ENCODE assay signal across 7 mouse cellular contexts in the genomic region with DNA sequence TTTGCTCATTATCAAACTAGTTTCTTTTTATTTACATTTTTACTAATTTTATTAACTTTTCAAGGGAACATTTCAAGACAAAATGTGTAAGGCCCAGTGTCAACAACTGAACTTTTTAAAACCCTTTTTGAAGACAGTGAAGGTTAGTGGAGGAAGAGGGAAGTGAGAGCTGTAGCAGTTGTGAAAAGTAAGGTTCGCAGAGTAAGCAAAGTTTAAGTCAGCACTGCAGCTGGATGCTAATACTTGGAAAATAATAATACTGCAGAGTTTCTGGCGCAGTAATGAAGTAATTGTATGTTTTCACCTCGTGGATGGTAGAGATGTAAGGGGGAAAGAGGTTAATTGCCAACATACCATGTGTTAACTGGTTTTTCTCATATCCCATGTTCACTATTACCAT.
"Had no signal": no experiment of that assay in that cellular context is flagged by ENCODE, and none has a peak within 500 bp of the region (broad histone marks: within the 10 kb centered on the region; RNA-seq: fewer than 3 reads in every experiment).

No protein-coding gene starts in this region.

- DNase-seq: thymus, adult 18-20 months; thymus, postnatal 36 days had no signal

- H3K9me3 ChIP-seq: neural tube, embryonic 12.5 days; neural tube, embryonic 13.5 days; neural tube, embryonic 15.5 days; stomach, embryonic 15.5 days had no signal

- H3K27ac ChIP-seq: neural tube, embryonic 12.5 days; neural tube, embryonic 13.5 days; neural tube, embryonic 15.5 days; stomach, embryonic 15.5 days; stomach, postnatal 0 days had no signal

- H3K36me3 ChIP-seq: neural tube, embryonic 12.5 days had no signal

- H3K9ac ChIP-seq: neural tube, embryonic 12.5 days; neural tube, embryonic 13.5 days; neural tube, embryonic 15.5 days; stomach, embryonic 15.5 days had no signal

- H3K4me3 ChIP-seq: neural tube, embryonic 12.5 days; neural tube, embryonic 13.5 days; neural tube, embryonic 15.5 days; stomach, embryonic 15.5 days had no signal

- H3K27me3 ChIP-seq: neural tube, embryonic 12.5 days; neural tube, embryonic 13.5 days; neural tube, embryonic 15.5 days; stomach, embryonic 15.5 days had no signal

- H3K4me1 ChIP-seq: neural tube, embryonic 12.5 days; neural tube, embryonic 15.5 days; stomach, embryonic 15.5 days had no signal

- H3K4me2 ChIP-seq: neural tube, embryonic 12.5 days; neural tube, embryonic 13.5 days; neural tube, embryonic 15.5 days; stomach, embryonic 15.5 days had no signal
